Mouse (Mus musculus): ENCODE results near the gene Prss38.

DNA sequence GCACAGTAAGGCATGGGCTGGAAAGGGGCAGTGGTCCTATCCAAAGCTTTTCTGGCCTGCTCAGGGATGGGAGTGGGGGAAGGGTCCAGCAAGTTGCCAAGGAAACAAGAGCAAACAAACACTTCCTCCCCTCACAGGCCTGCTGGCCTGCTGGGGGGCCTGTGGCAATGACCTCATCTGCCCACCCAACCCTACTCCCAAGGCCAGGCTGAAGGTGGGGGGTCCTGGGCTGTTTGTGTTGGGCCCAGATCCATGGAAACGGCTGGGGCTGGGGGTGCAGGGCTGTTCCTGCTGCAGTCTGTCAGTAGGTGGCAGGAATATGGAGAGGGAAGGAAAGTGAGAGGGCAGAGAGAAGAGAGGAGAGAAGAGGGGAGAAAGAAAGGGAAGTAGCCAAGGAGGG, 39.1 kb downstream of the Prss38 start:
- TF ChIP-seq EP300 (IDR thresholded peaks at IDR 0.05), result no peak
- peak; percentile 35 for TF ChIP-seq CTCF (IDR thresholded peaks at IDR 0.05)
